Mouse (Mus musculus): ENCODE measurements around the gene Efl1. TPM values are rescaled to one million over a fixed set of nuclear protein-coding genes. Genes with fewer than 3 reads are reported as not detected.

The Efl1 gene
- polyA plus RNA-seq, 1 experiment from 2014 or later = 27.0 TPM

- 55% methylated on average over 2 of the region's 2 CpGs for WGBS
- no peaks in the 10 kb centered on the region for H3K27me3 ChIP-seq (ENCODE audit: control insufficient read depth, insufficient read depth, low read length)
- H3K36me3 ChIP-seq (ENCODE audit: control insufficient read depth, insufficient read depth, low read length) = no peaks in the 10 kb centered on the region; the same call in 1 of the 2 replicates
- no peak overlapping the region for H3K9ac ChIP-seq (ENCODE audit: low read depth, low read length)
- H3K27ac ChIP-seq (ENCODE audit: low read depth, low read length) = no peak overlapping the region
- no peak overlapping the region for H3K4me3 ChIP-seq (ENCODE audit: low read length)
- ATAC-seq (ENCODE audit: low FRiP score, low TSS enrichment) = no peak
- no peak overlapping the region for H3K4me2 ChIP-seq (replicated peaks; ENCODE audit: low read depth, low read length)
- 0 out of 2 replicates have a peak, but pooled peaks cover 4% of the 10 kb centered on the region for H3K4me1 ChIP-seq (ENCODE audit: control insufficient read depth, insufficient read depth, low read length)
- no peaks in the 10 kb centered on the region for H3K9me3 ChIP-seq (ENCODE audit: control insufficient read depth, low read length)
Measured at GRCm38 (mm10) chr7:82783071-82783470, 134.7 kb downstream of the Efl1 start.

- H3K9ac ChIP-seq (ENCODE audit: low read depth, low read length) = no peak overlapping the region
- H3K27me3 ChIP-seq (ENCODE audit: control insufficient read depth, insufficient read depth, low read length) = no peaks in the 10 kb centered on the region
- H3K4me2 ChIP-seq (replicated peaks; ENCODE audit: low read depth, low read length) = no peak overlapping the region
- WGBS = 27% methylated on average over 6 of the region's 6 CpGs
- H3K4me1 ChIP-seq (ENCODE audit: control insufficient read depth, insufficient read depth, low read length) = 0 out of 2 replicates have a peak, but pooled peaks cover 4% of the 10 kb centered on the region
- no peak overlapping the region for H3K4me3 ChIP-seq (ENCODE audit: low read length)
- H3K27ac ChIP-seq (ENCODE audit: low read depth, low read length) = no peak overlapping the region
- H3K36me3 ChIP-seq (ENCODE audit: control insufficient read depth, insufficient read depth, low read length) = no peaks in the 10 kb centered on the region; the same call in 1 of the 2 replicates
- H3K9me3 ChIP-seq (ENCODE audit: control insufficient read depth, low read length) = no peaks in the 10 kb centered on the region
- no peak for ATAC-seq (ENCODE audit: low FRiP score, low TSS enrichment)
Measured at GRCm38 (mm10) chr7:82783693-82784092, 135.3 kb downstream of the Efl1 start.

DNA sequence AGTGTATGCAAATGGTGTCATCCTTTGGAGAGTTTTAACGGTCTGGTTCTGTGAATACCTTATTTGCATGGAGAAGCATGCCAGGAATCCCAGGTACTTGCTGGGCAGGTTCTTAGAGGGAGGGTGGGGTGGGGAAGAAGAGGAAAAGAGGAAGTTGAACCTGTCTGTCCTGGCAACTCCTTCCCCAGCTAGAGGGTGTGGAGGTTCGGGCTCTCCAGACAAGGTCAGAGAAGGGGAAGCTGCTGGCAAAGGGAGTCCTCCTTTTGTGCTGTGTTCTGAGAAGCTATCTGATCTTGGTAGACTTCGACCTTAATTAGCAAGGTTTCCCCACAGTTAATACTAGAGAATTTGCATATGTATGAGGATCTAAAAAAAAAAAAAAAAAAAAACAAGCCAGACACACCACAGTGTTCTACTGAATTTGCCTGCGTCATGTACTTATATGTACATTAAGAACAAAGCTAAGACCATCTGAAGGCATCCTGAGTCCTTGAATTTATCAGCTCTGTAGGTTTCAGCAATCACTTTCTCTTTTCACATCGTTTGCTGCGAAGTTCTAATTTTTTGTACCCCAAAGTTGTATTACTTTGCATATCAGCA lies 137.0 kb downstream of the Efl1 start:
- Histone ChIP-seq H3K9ac (ENCODE audit: low read depth, low read length) (no peak overlapping the region), H3K4me1 (ENCODE audit: control insufficient read depth, insufficient read depth, low read length) (0 out of 2 replicates have a peak, but pooled peaks cover 4% of the 10 kb centered on the region), H3K36me3 (ENCODE audit: control insufficient read depth, insufficient read depth, low read length) (no peaks in the 10 kb centered on the region), H3K27ac (ENCODE audit: low read depth, low read length) (no peak overlapping the region), H3K4me3 (ENCODE audit: low read length) (no peak overlapping the region), H3K27me3 (ENCODE audit: control insufficient read depth, insufficient read depth, low read length) (no peaks in the 10 kb centered on the region), H3K4me2 (replicated peaks; ENCODE audit: low read depth, low read length) (no peak overlapping the region), H3K9me3 (ENCODE audit: control insufficient read depth, low read length) (no peaks in the 10 kb centered on the region)
- WGBS = 67% methylated on average over 6 of the region's 6 CpGs
- no peak for ATAC-seq (ENCODE audit: low FRiP score, low TSS enrichment)

GRCm38 (mm10) chr7:82785970-82786647 lies 137.7 kb downstream of the Efl1 start:
- no peak overlapping the region for H3K9ac ChIP-seq (ENCODE audit: low read depth, low read length)
- no peak overlapping the region for H3K4me3 ChIP-seq (ENCODE audit: low read length)
- H3K27ac ChIP-seq (ENCODE audit: low read depth, low read length) = no peak overlapping the region
- no peak for ATAC-seq (ENCODE audit: low FRiP score, low TSS enrichment)
- 80% methylated on average over 2 of the region's 2 CpGs for WGBS
- no peaks in the 10 kb centered on the region for H3K9me3 ChIP-seq (ENCODE audit: control insufficient read depth, low read length)
- no peaks in the 10 kb centered on the region for H3K27me3 ChIP-seq (ENCODE audit: control insufficient read depth, insufficient read depth, low read length)
- H3K4me1 ChIP-seq (ENCODE audit: control insufficient read depth, insufficient read depth, low read length) = 0 out of 2 replicates have a peak, but pooled peaks cover 4% of the 10 kb centered on the region
- H3K36me3 ChIP-seq (ENCODE audit: control insufficient read depth, insufficient read depth, low read length) = no peaks in the 10 kb centered on the region
- no peak overlapping the region for H3K4me2 ChIP-seq (replicated peaks; ENCODE audit: low read depth, low read length)

- H3K27ac ChIP-seq (ENCODE audit: low read depth, low read length) = no peak overlapping the region
- no peaks in the 10 kb centered on the region for H3K9me3 ChIP-seq (ENCODE audit: control insufficient read depth, low read length)
- no peaks in the 10 kb centered on the region for H3K4me1 ChIP-seq (ENCODE audit: control insufficient read depth, insufficient read depth, low read length)
- no peaks in the 10 kb centered on the region for H3K36me3 ChIP-seq (ENCODE audit: control insufficient read depth, insufficient read depth, low read length)
- H3K4me2 ChIP-seq (replicated peaks; ENCODE audit: low read depth, low read length) = no peak overlapping the region
- no peak overlapping the region for H3K4me3 ChIP-seq (ENCODE audit: low read length)
- no peaks in the 10 kb centered on the region for H3K27me3 ChIP-seq (ENCODE audit: control insufficient read depth, insufficient read depth, low read length)
- 29% methylated on average over 2 of the region's 2 CpGs for WGBS
- no peak overlapping the region for H3K9ac ChIP-seq (ENCODE audit: low read depth, low read length)
- ATAC-seq (ENCODE audit: low FRiP score, low TSS enrichment) = no peak
Measured at GRCm38 (mm10) chr7:82792644-82793043, 144.2 kb downstream of the Efl1 start.

DNA sequence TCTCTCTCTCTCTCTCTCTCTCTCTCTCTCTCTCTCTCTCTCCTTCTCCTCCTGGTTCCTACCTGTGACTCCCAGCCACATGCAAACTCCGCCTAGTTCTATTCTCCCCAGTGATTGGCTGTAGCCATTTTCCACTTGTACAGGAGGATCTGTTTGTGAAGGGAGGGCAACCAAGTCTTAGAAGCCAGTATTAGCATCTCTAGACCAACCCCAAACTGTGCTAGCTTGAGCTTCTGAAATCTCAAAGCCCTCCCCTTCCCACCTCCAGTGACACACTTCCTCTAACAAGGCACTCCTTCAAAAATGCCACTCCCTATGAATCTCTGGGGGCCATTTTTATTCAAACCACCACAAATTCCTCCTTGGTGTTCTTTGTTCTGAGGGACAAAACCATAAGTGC lies 144.7 kb downstream of the Efl1 start:
- WGBS = 100% methylated on average over 1 of the region's 1 CpGs
- Histone ChIP-seq H3K27me3 (ENCODE audit: control insufficient read depth, insufficient read depth, low read length) (no peaks in the 10 kb centered on the region), H3K4me2 (replicated peaks; ENCODE audit: low read depth, low read length) (no peak overlapping the region), H3K4me1 (ENCODE audit: control insufficient read depth, insufficient read depth, low read length) (no peaks in the 10 kb centered on the region), H3K27ac (ENCODE audit: low read depth, low read length) (no peak overlapping the region), H3K4me3 (ENCODE audit: low read length) (no peak overlapping the region), H3K9me3 (ENCODE audit: control insufficient read depth, low read length) (no peaks in the 10 kb centered on the region), H3K36me3 (ENCODE audit: control insufficient read depth, insufficient read depth, low read length) (no peaks in the 10 kb centered on the region), H3K9ac (ENCODE audit: low read depth, low read length) (no peak overlapping the region)
- ATAC-seq (ENCODE audit: low FRiP score, low TSS enrichment) = no peak

GRCm38 (mm10) chr7:82794542-82794941 lies 146.1 kb downstream of the Efl1 start:
- Histone ChIP-seq H3K4me2 (replicated peaks; ENCODE audit: low read depth, low read length) (no peak overlapping the region), H3K27me3 (ENCODE audit: control insufficient read depth, insufficient read depth, low read length) (no peaks in the 10 kb centered on the region), H3K36me3 (ENCODE audit: control insufficient read depth, insufficient read depth, low read length) (no peaks in the 10 kb centered on the region), H3K4me1 (ENCODE audit: control insufficient read depth, insufficient read depth, low read length) (no peaks in the 10 kb centered on the region), H3K27ac (ENCODE audit: low read depth, low read length) (no peak overlapping the region), H3K4me3 (ENCODE audit: low read length) (no peak overlapping the region), H3K9me3 (ENCODE audit: control insufficient read depth, low read length) (no peaks in the 10 kb centered on the region), H3K9ac (ENCODE audit: low read depth, low read length) (no peak overlapping the region)
- no peak for ATAC-seq (ENCODE audit: low FRiP score, low TSS enrichment)
- 34% methylated on average over 1 of the region's 1 CpGs for WGBS

DNA sequence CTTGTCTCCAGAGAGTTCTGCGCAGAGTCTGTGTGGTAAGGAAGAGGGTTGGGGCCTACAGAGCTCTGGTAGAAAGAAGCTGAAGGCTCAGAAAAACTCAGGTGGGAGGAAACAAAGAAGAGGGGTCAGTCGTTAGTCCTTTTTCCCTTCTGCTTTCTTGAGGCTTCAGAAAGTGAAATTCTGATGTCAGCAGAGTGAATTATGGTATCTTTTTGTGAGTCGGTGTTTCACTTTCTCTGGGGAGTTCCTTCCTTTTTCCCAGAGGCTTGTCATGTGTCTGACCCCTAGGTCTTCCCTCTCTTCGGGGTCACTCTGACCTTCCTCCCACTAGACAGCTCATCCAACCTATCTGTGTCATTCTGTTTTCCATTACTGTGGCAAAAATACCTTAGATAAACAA lies 153.8 kb downstream of the Efl1 start:
- ATAC-seq (ENCODE audit: low FRiP score, low TSS enrichment) = no peak
- 34% methylated on average over 4 of the region's 4 CpGs for WGBS
- no peaks in the 10 kb centered on the region for H3K9me3 ChIP-seq (ENCODE audit: control insufficient read depth, low read length)
- H3K4me1 ChIP-seq (ENCODE audit: control insufficient read depth, insufficient read depth, low read length) = no peaks in the 10 kb centered on the region
- H3K4me2 ChIP-seq (replicated peaks; ENCODE audit: low read depth, low read length) = no peak overlapping the region
- no peaks in the 10 kb centered on the region for H3K36me3 ChIP-seq (ENCODE audit: control insufficient read depth, insufficient read depth, low read length)
- H3K9ac ChIP-seq (ENCODE audit: low read depth, low read length) = no peak overlapping the region
- no peak overlapping the region for H3K4me3 ChIP-seq (ENCODE audit: low read length)
- no peaks in the 10 kb centered on the region for H3K27me3 ChIP-seq (ENCODE audit: control insufficient read depth, insufficient read depth, low read length)
- no peak overlapping the region for H3K27ac ChIP-seq (ENCODE audit: low read depth, low read length)

GRCm38 (mm10) chr7:82808257-82808656 lies 159.8 kb downstream of the Efl1 start:
- Histone ChIP-seq H3K4me3 (ENCODE audit: low read length) (no peak overlapping the region), H3K9me3 (ENCODE audit: control insufficient read depth, low read length) (no peaks in the 10 kb centered on the region), H3K27me3 (ENCODE audit: control insufficient read depth, insufficient read depth, low read length) (no peaks in the 10 kb centered on the region), H3K36me3 (ENCODE audit: control insufficient read depth, insufficient read depth, low read length) (no peaks in the 10 kb centered on the region), H3K4me1 (ENCODE audit: control insufficient read depth, insufficient read depth, low read length) (0 out of 2 replicates have a peak, but pooled peaks cover 3% of the 10 kb centered on the region), H3K4me2 (replicated peaks; ENCODE audit: low read depth, low read length) (no peak overlapping the region), H3K27ac (ENCODE audit: low read depth, low read length) (no peak overlapping the region), H3K9ac (ENCODE audit: low read depth, low read length) (no peak overlapping the region)
- ATAC-seq (ENCODE audit: low FRiP score, low TSS enrichment) = 0 out of 2 replicates have a peak, but pooled peaks have one; percentile 45
- WGBS = 71% methylated on average over 4 of the region's 4 CpGs

Measured in kidney, embryonic 14.5 days (tissue).